Mouse (Mus musculus) adrenal gland (tissue): Measurements from ENCODE around the gene Erc2.

ENCODE experiments used
- intact Hi-C: fragments of 180-260 bp; cut with DNase I; formaldehyde crosslinking; loops from one replicate; pipeline ENCODE4 v1.15.1; 2025

Gene Erc2

GRCm38 (mm10) chr14:27759982-27760381, 137.8 kb downstream of the Erc2 start:
- intact Hi-C loops, result no loop called here

- intact Hi-C loops, result no loop called here
These were observed 153.1 kb downstream of the Erc2 start for GRCm38 (mm10) chr14:27775367-27775766.

DNA sequence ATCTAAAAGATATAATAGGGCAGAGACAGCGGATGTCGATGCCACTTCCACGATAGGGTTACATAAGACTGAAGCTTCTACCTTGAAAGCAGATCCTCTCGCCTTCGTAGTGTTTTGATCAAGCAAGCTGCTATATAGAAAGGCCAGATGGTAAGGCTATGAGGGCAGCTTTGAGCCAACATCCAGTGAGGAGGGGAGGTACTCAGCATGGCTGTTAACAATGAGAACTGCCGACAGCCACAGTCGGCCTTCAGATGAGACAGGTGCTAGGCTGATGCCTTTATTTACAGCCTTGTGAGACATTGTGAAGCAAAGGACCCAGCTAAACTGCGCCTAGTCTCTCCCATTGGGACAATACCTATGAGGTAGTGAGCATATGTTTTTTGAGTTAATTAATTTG, 156.3 kb downstream of the Erc2 start:
- intact Hi-C loops, result no loop called here

DNA sequence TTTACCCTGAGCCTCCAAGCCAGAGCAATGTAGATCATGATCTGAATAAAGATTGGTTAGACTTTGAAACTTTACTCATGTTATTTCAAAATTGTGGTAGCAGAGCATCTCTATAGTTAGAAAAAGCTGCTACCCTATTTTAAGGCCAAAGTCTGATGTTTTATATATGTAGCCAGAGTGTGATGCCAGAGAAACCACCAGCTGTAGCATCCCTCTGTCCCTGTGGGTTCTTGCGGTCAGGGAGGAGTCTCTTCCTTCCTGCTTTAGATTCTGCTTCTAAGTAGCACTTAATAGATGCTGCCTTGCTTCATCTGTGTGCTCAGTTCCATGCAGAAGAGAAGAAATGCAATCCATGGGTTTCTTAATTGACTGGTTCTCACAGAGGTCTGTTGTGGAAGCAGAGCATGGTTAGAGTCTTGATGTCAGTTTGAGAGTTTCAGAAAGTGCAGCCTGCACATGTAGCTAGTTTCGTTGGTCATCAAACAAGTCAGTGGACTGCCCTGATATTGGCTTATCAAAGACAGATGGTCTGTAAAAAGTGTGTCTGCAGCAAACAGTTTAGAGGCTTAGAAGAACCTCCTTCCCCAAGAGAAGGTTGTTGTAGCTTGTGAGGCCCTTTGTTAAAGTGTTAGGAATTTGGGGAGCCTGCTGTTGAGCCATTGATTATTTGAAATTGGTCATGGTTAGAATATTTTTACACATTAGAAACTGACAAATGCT, 156.9 kb downstream of the Erc2 start:
- intact Hi-C loops, result no loop called here

GRCm38 (mm10) chr14:27781221-27781620, 159.0 kb downstream of the Erc2 start:
- intact Hi-C loops, result no loop called here

- intact Hi-C loops, result no loop called here
These were observed 162.6 kb downstream of the Erc2 start for GRCm38 (mm10) chr14:27784826-27785225.

GRCm38 (mm10) chr14:27785562-27785961, 163.3 kb downstream of the Erc2 start:
- intact Hi-C loops, result no loop called here

- intact Hi-C loops, result no loop called here
These were observed 167.1 kb downstream of the Erc2 start for GRCm38 (mm10) chr14:27789066-27789898.

DNA sequence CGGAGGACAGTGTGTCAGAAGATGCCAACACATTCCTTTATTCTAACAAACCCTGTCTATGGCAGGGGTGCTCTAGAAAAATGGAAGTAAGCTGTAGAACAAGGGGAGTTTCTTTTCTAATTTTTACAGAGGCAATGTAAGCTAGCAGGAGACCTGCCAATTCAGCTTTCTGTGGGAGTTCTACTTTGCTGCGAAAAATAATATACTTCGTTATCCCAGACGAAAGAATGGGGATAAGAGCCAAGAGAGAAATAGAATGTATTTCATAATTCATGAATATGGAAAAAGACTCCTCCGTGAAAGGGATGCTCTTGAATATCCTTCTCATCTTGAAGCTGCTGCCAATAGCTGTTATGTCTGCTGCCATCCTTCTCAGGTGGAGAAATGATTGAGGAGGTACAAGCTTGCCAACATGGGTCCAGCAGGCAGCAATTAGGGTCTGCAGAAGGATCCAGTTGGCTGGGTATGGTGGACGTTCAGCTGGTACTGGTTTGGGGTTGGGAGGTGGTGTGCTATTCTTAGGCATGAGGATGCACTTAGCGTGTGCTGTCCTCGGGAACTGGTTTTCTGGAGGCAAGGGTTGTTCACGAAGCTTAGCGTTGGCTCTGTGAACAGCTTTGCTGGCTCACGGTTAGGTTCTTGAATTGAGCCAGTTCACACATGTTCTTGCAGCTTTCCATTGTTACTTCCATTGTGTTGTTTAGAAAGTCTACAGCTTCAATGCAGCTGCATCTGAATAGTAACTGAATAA, 176.1 kb downstream of the Erc2 start:
- intact Hi-C loops, result no loop called here

DNA sequence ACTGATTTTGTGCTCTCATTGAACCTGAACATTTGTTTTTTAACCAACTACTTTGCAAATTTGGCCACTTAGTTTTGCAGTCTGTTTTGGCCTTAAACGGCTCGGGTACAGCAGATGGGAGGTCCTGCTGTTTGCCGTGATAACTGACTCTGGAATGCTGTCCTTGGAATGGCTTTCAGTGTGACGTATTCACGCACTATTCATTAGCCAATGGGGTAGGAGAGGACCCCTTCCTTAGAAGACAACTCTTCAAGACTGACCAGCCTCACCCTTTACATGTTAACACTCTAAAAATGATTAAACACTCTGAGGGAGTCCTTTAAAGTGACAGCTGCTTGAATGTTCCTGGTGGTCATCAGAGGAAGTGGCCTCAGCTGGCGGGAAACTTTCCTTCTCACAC, 178.5 kb downstream of the Erc2 start:
- intact Hi-C loops, result loop anchor here (10.0 kb wide), 3 partner anchors 144 to 1644 kb away; no protein-coding TSS in a partner anchor

GRCm38 (mm10) chr14:27803961-27804360, 181.7 kb downstream of the Erc2 start:
- intact Hi-C loops, result loop anchor here (10.0 kb wide), 3 partner anchors 141 to 1641 kb away; no protein-coding TSS in a partner anchor

DNA sequence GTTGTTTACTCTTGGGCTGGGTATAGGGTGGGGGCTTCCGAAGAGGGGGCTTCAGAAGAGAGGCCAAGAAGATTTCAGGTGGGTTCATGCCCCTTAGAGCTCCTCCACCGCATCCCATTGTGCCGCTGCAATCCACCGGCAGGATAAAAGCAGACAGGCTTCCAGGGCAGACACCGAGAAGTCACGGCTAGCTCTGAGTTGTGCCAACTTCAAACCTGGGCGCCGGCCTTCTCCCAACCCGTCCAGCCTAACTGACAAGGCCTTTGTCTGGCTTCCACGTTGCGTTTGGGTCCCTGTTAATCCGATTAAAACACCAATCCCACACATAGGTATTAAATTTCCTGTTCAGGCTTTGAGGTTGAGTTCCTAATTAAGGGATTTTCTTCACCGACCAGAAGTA, 182.8 kb downstream of the Erc2 start:
- intact Hi-C loops, result loop anchor here (5.0 to 10.0 kb wide), 4 partner anchors 140 to 1640 kb away; no protein-coding TSS in a partner anchor

- intact Hi-C loops, result loop anchor here (5.0 to 10.0 kb wide), 4 partner anchors 137 to 1637 kb away; no protein-coding TSS in a partner anchor
These were observed 185.9 kb downstream of the Erc2 start for GRCm38 (mm10) chr14:27808080-27808479.

DNA sequence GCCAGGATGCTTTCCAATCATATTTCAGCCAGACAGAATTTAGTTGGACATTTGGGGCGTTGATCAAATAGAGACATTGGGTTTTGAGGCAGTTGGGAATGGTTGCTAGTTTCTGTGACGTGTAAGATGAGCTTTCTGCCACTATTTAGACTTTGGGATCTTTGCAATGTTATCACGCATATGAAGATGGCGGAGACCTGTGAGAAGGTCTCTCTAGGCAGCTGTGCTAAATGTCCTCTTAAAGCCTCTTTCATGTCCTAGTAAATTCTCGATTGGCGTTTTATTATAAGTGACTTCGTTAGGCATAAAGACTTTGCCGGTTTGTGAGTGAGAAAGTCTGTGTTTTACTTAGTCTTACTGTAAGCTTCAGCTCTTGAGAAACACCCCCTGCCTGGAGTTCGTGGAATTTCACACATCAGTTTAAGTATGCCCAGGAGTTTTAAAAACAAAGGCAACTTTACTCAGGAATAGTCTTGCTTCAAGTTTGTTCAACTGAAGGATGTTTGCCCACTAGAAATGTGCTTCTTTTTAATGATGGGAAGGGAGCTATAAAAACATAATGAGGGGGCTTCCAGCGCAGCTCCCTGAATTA, 186.4 kb downstream of the Erc2 start:
- intact Hi-C loops, result loop anchor here (5.0 to 10.0 kb wide), 4 partner anchors 136 to 1636 kb away; no protein-coding TSS in a partner anchor

DNA sequence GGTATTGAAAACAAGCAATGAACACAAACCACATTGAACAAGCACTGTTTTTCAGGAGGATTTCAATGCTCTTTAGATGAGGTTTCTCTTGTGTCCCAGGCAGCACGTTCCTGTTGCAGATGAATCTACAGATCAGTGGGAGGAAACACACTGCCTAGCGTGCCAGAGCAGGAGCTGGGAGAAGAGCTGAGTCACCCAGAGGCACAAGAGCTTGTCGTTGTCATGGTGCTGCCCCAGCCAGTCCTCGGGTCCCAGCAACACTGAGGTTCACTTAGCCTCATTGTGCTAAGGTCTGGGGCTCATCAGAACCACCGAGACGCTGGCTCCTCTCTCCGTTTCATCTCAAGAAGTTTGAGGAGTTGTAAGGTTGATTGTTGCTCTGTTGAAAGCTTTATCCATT, 188.6 kb downstream of the Erc2 start:
- intact Hi-C loops, result no loop called here

GRCm38 (mm10) chr14:27811649-27812048, 189.4 kb downstream of the Erc2 start:
- intact Hi-C loops, result no loop called here

GRCm38 (mm10) chr14:27815739-27816138, 193.5 kb downstream of the Erc2 start:
- intact Hi-C loops, result no loop called here

- intact Hi-C loops, result no loop called here
These were observed 196.8 kb downstream of the Erc2 start for GRCm38 (mm10) chr14:27818986-27819385.

DNA sequence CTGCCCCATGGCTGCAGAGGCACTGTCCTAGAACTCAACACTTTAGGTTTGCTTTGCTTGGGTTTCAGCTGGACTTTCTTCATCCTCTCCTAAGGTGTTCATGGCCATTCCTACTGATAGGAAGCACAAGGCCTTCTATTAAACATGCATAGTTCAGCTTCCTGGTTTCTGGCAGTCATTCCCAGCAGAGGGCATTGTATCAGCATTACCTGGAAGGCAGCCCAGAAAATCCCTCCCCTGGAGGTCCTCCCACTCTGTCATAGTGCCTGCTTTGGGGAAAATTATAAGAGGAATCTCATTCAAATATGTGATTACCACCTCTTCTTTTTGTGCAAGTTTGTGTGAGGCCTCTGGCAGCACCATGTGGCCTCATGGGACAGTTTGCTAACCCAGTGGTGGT, 199.6 kb downstream of the Erc2 start:
- intact Hi-C loops, result no loop called here

GRCm38 (mm10) chr14:27822566-27822965, 200.3 kb downstream of the Erc2 start:
- intact Hi-C loops, result no loop called here

DNA sequence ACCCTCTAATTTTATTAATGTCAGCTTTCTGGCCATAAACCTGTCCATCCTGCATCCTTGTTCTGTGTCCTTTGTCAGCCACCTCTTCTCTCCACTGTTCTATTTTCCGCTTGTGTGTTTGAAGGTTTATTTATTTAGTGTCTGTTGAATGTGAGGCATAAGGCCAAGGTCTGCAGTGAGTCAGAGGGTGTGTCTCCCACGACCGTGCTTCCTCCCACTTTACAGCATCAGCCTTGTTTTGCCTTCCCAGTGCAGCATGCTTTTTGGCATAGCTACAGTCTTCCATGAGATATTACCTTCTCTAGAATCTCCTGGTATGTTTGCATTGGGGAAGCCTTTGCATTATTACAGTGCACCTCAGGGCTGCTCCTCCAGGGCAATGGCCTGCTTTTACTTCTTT, 200.8 kb downstream of the Erc2 start:
- intact Hi-C loops, result no loop called here
